In genomic region chr16:90893792-90894191, GRCm38 (mm10) we compare ENCODE assay signal across 28 mouse cellular contexts. TPM values are rescaled to one million over a fixed set of nuclear protein-coding genes. Genes with fewer than 3 reads are reported as not detected.
A peak's percentile ranks its signal among the peaks of the same experiment; 100 is the strongest.
DNase-seq lines count a peak whose midpoint lies in the region; ATAC-seq and TF ChIP-seq lines count a peak whose summit lies in the region.
"Had no signal": no experiment of that assay in that cellular context is flagged by ENCODE, and none has a peak within 500 bp of the region (broad histone marks: within the 10 kb centered on the region; RNA-seq: fewer than 3 reads in every experiment).

No protein-coding gene starts in this region.

- WGBS in lung, embryonic 14.5 days, result 27% methylated on average over 9 of the region's 9 CpGs

- H3K4me3 ChIP-seq in lung, embryonic 14.5 days (ENCODE audit: low read depth, low read length), result no peak overlapping the region
- H3K4me3 ChIP-seq: embryonic facial prominence, embryonic 15.5 days; gastrocnemius, adult 2 months; heart, embryonic 12.5 days; heart, embryonic 15.5 days; intestine, embryonic 15.5 days had no signal

- no peaks in the 10 kb centered on the region for H3K36me3 ChIP-seq in lung, embryonic 14.5 days (ENCODE audit: insufficient read depth)
- H3K36me3 ChIP-seq: embryonic facial prominence, embryonic 15.5 days; G1E; heart, embryonic 12.5 days; heart, embryonic 15.5 days; intestine, embryonic 15.5 days had no signal

- TF ChIP-seq CTCF in lung, embryonic 14.5 days (IDR thresholded peaks at IDR 0.05; ENCODE audit: low read depth), result no peak

- no peak for ATAC-seq in lung, embryonic 14.5 days (ENCODE audit: insufficient read depth)
- ATAC-seq in CD4-positive, CD25-positive, alpha-beta regulatory T cell, adult 4 months, result peak; percentile 39
- ATAC-seq: forebrain, embryonic 14.5 days; forebrain, postnatal 0 days; hindbrain, postnatal 0 days; intestine, embryonic 15.5 days; Patski had no signal

- no peaks in the 10 kb centered on the region for H3K27me3 ChIP-seq in lung, embryonic 14.5 days (ENCODE audit: insufficient read depth, low read length)
- H3K27me3 ChIP-seq: intestine, embryonic 15.5 days; Patski had no signal

- intact Hi-C loops in heart, postnatal 14 days (cut with DNase I), result no loop called here

- no peaks in the 10 kb centered on the region for H3K9me3 ChIP-seq in lung, embryonic 14.5 days (ENCODE audit: low read depth, low read length)
- H3K9me3 ChIP-seq: embryonic facial prominence, embryonic 15.5 days; G1E; heart, embryonic 12.5 days; heart, embryonic 15.5 days; intestine, embryonic 15.5 days had no signal

- peak; percentile 42 for DNase-seq in lung, embryonic 14.5 days
- no peak for DNase-seq in lung, postnatal 25 days (ENCODE audit: low spot score)
- DNase-seq in induced T-regulatory cell, adult 2 months (ENCODE audit: low read depth), result peak; percentile 15
- DNase-seq in heart, postnatal 14 days, result no peak
- no peak for DNase-seq in gastrocnemius, adult 8-10 months (ENCODE audit: low spot score in 2 of 2)
- DNase-seq: adrenal gland, postnatal 14 days; B cell, adult 2 months; cerebellum, adult 11 months; cerebellum, adult 2 months; cerebellum, adult 9-11 months; cerebellum, postnatal 25 days; forebrain, postnatal 0 days; gastrocnemius, adult 2 months; gastrocnemius, postnatal 25 days; heart, adult 18-20 months; heart, postnatal 10 days; heart, postnatal 4 days; kidney, adult 11 months had no signal

- H3K4me2 ChIP-seq in lung, embryonic 14.5 days, result no peak overlapping the region
- H3K4me2 ChIP-seq: embryonic facial prominence, embryonic 15.5 days; heart, embryonic 12.5 days; heart, embryonic 15.5 days; hindbrain, embryonic 14.5 days; intestine, embryonic 15.5 days had no signal

- H3K27ac ChIP-seq in lung, embryonic 14.5 days (ENCODE audit: low read depth), result no peak overlapping the region
- H3K27ac ChIP-seq: embryonic facial prominence, embryonic 15.5 days; gastrocnemius, adult 2 months; heart, embryonic 15.5 days; hindbrain, embryonic 14.5 days; hindbrain, postnatal 0 days; intestine, embryonic 15.5 days had no signal

- H3K9ac ChIP-seq in lung, embryonic 14.5 days, result no peak overlapping the region
- H3K9ac ChIP-seq: embryonic facial prominence, embryonic 15.5 days; forebrain, postnatal 0 days; heart, embryonic 12.5 days; heart, embryonic 15.5 days; hindbrain, embryonic 14.5 days; intestine, embryonic 15.5 days had no signal

- no peaks in the 10 kb centered on the region for H3K4me1 ChIP-seq in lung, embryonic 14.5 days (ENCODE audit: insufficient read depth)

RNA-seq across cellular contexts. Expression of gene Cfap298, which starts 41.1 kb away (rescaled TPM):
- 42.8 and 45.2 TPM in 2 replicates for polyA plus RNA-seq in lung, embryonic 14.5 days (2014; fragmentation: Nextera tagmentation; extraction: Ambion mirVana)
- polyA plus RNA-seq in CD4-positive, CD25-positive, alpha-beta regulatory T cell, adult 4 months (2017; shearing (Covaris generic)), result 10 to 100 TPM; 20.2 to 22.6 TPM
- 10 to 100 TPM; 25.6 to 28.3 TPM for total RNA-seq in heart, postnatal 14 days (2021)
- 10 to 100 TPM; 33.2 to 40.7 (median 36.2) TPM for total RNA-seq in gastrocnemius, adult 8-10 months (2022)

Comparison
In these comparisons a context has a peak if more than half of its experiments do, and no peak if none do; other contexts are left out.
1. DNase-seq: peak in lung, embryonic 14.5 days (single experiment) and induced T-regulatory cell, adult 2 months (single experiment); none in lung, postnatal 25 days (single experiment), heart, postnatal 14 days (0 of 2) and gastrocnemius, adult 8-10 months (0 of 2).